Mouse (Mus musculus) liver, adult 2 months (tissue): Measurements from ENCODE around the gene Nek8. TPM values are rescaled to one million over a fixed set of nuclear protein-coding genes. Genes with fewer than 3 reads are reported as not detected.

Source experiments
- DNase-seq: peaks from one replicate; pipeline ENCODE4 v3.0.0-alpha.2; 2011; ENCODE audit warnings: low read depth, low spot score; ENCODE audit errors: extremely low read depth
- H3K27ac ChIP-seq: fragments of 200-500 bp; replicated peaks from 2 replicates; pipeline ENCODE4 v1.5.1; 2012; ENCODE audit warnings: low read depth, mild to moderate bottlenecking, control low read depth, inconsistent platforms, low read length; ENCODE audit not compliant: insufficient read depth
- H3K27me3 ChIP-seq: fragments of 200-500 bp; 2 replicates; pipeline ENCODE4 v1.6.1; 2012; ENCODE audit warnings: mild to moderate bottlenecking, moderate library complexity, low read length, inconsistent platforms; ENCODE audit not compliant: control insufficient read depth, insufficient read depth
- H3K36me3 ChIP-seq: fragments of 200-500 bp; 2 replicates; pipeline ENCODE4 v1.6.1; 2012; ENCODE audit warnings: low read length, inconsistent platforms; ENCODE audit not compliant: control insufficient read depth, insufficient read depth
- H3K4me1 ChIP-seq: fragments of 200-500 bp; 2 replicates; pipeline ENCODE4 v1.6.1; 2011; ENCODE audit warnings: low read length; ENCODE audit not compliant: control insufficient read depth, insufficient read depth
- H3K4me3 ChIP-seq: fragments of 200-500 bp; 2 replicates; pipeline ENCODE4 v1.5.1; 2011; ENCODE audit warnings: low read depth, mild to moderate bottlenecking, control low read depth, low read length, moderate library complexity; ENCODE audit not compliant: insufficient read depth
- H3K79me2 ChIP-seq: fragments of 200-500 bp; 2 replicates; pipeline ENCODE4 v1.6.1; 2012; ENCODE audit warnings: inconsistent platforms, mild to moderate bottlenecking, low read length, moderate library complexity; ENCODE audit not compliant: control insufficient read depth, insufficient read depth
- H3K9ac ChIP-seq: fragments of 200-500 bp; 2 replicates; pipeline ENCODE4 v1.6.1; 2012; ENCODE audit warnings: low read depth, mild to moderate bottlenecking, control low read depth, inconsistent platforms, low read length
- CTCF ChIP-seq: fragments of 200-500 bp; IDR thresholded peaks from 2 replicates; pipeline ENCODE4 v1.5.1; 2011; ENCODE audit warnings: low read depth, low read length, control low read depth
- POLR2A ChIP-seq: fragments of 200-500 bp; IDR thresholded peaks from 2 replicates; pipeline ENCODE4 v1.6.1; 2011; ENCODE audit warnings: low read length, control low read depth; ENCODE audit not compliant: insufficient read depth; ENCODE audit errors: extremely low read depth
- WGBS: fragments of 180-500 bp; shearing (Covaris S2); methylation state at CpG from one replicate; pipeline ENCODE4 v1.1.7; 2018; 5-methylcytosine and 5-hydroxymethylcytosine counted together
- polyA plus RNA-seq: library from polyadenylated mRNA; depleted of rRNA; stranded (reverse); fragments of >200 nt; gene quantifications from 2 replicates; pipeline ENCODE4 v1.2.3, GENCODE M21; 2012
- total RNA-seq: library from RNA; depleted of rRNA; stranded (reverse); fragments of >200 nt; gene quantifications from 2 replicates; pipeline ENCODE4 v1.2.3, GENCODE M21; 2014

The Nek8 gene
- total and polyA plus RNA-seq, 2 experiments: 4.1 to 7.2 TPM

- 90% methylated on average over 16 of the region's 16 CpGs for WGBS
- no peaks in the 10 kb centered on the region for H3K79me2 ChIP-seq
- no peaks in the 10 kb centered on the region for H3K36me3 ChIP-seq
- H3K27ac ChIP-seq: no peak overlapping the region
- 0 out of 2 replicates have a peak, but pooled peaks have one; percentile 10 for TF ChIP-seq CTCF
- no peak for TF ChIP-seq POLR2A
- DNase-seq: no peak
- H3K9ac ChIP-seq: no peak overlapping the region
- no peaks in the 10 kb centered on the region for H3K27me3 ChIP-seq
- H3K4me1 ChIP-seq: peaks cover 6% of the 10 kb centered on the region; the same call in 1 of the 2 replicates
- H3K4me3 ChIP-seq: no peak overlapping the region
These were observed 4.3 kb downstream of the Nek8 start for GRCm38 (mm10) chr11:78172034-78172747.

- no peaks in the 10 kb centered on the region for H3K79me2 ChIP-seq
- no peak overlapping the region for H3K27ac ChIP-seq
- H3K4me1 ChIP-seq: peaks cover 8% of the 10 kb centered on the region; the same call in 1 of the 2 replicates
- TF ChIP-seq POLR2A (no peak), CTCF (0 out of 2 replicates have a peak, but pooled peaks have one; percentile 8)
- H3K9ac ChIP-seq: no peak overlapping the region
- no peaks in the 10 kb centered on the region for H3K36me3 ChIP-seq
- WGBS: 78% methylated on average over 4 of the region's 4 CpGs
- DNase-seq: no peak
- H3K4me3 ChIP-seq: no peak overlapping the region
- H3K27me3 ChIP-seq: no peaks in the 10 kb centered on the region
These were observed 5.1 kb downstream of the Nek8 start for GRCm38 (mm10) chr11:78171328-78171727.

GRCm38 (mm10) chr11:78170306-78170705 is 6.2 kb downstream of the Nek8 start:
- no peak overlapping the region for H3K27ac ChIP-seq
- 94% methylated on average over 15 of the region's 15 CpGs for WGBS
- no peaks in the 10 kb centered on the region for H3K79me2 ChIP-seq
- no peak overlapping the region for H3K9ac ChIP-seq
- H3K36me3 ChIP-seq: no peaks in the 10 kb centered on the region
- TF ChIP-seq POLR2A: no peak
- TF ChIP-seq CTCF: no peak
- H3K27me3 ChIP-seq: no peaks in the 10 kb centered on the region
- DNase-seq: no peak
- no peak overlapping the region for H3K4me3 ChIP-seq
- H3K4me1 ChIP-seq: peaks cover 9% of the 10 kb centered on the region

GRCm38 (mm10) chr11:78168541-78169468 is 7.7 kb downstream of the Nek8 start:
- TF ChIP-seq POLR2A: no peak
- no peak for TF ChIP-seq CTCF
- Histone ChIP-seq H3K4me1 (peaks cover 5% of the 10 kb centered on the region), H3K79me2 (peaks cover 15% of the 10 kb centered on the region; the same call in 1 of the 2 replicates), H3K9ac (no peak overlapping the region), H3K4me3 (no peak overlapping the region), H3K27me3 (no peaks in the 10 kb centered on the region), H3K27ac (no peak overlapping the region), H3K36me3 (no peaks in the 10 kb centered on the region)
- WGBS: 80% methylated on average over 19 of the region's 19 CpGs
- DNase-seq: no peak

- Histone ChIP-seq H3K36me3 (no peaks in the 10 kb centered on the region), H3K9ac (no peak overlapping the region), H3K4me3 (no peak overlapping the region), H3K79me2 (peaks cover 28% of the 10 kb centered on the region; the same call in 1 of the 2 replicates), H3K27me3 (no peaks in the 10 kb centered on the region), H3K27ac (no peak overlapping the region), H3K4me1 (peaks cover 17% of the 10 kb centered on the region)
- TF ChIP-seq POLR2A (no peak), CTCF (no peak)
- 90% methylated on average over 14 of the region's 14 CpGs for WGBS
- no peak for DNase-seq
These were observed 9.1 kb downstream of the Nek8 start for GRCm38 (mm10) chr11:78167257-78167959.
